Mouse (Mus musculus): ENCODE data around the gene Irgq.
"Not testable (repeated sequence)": the region's sequence is repeated elsewhere in the genome, so short reads cannot be mapped to it uniquely, and the experiment has no call there.

Irgq gene

DNA sequence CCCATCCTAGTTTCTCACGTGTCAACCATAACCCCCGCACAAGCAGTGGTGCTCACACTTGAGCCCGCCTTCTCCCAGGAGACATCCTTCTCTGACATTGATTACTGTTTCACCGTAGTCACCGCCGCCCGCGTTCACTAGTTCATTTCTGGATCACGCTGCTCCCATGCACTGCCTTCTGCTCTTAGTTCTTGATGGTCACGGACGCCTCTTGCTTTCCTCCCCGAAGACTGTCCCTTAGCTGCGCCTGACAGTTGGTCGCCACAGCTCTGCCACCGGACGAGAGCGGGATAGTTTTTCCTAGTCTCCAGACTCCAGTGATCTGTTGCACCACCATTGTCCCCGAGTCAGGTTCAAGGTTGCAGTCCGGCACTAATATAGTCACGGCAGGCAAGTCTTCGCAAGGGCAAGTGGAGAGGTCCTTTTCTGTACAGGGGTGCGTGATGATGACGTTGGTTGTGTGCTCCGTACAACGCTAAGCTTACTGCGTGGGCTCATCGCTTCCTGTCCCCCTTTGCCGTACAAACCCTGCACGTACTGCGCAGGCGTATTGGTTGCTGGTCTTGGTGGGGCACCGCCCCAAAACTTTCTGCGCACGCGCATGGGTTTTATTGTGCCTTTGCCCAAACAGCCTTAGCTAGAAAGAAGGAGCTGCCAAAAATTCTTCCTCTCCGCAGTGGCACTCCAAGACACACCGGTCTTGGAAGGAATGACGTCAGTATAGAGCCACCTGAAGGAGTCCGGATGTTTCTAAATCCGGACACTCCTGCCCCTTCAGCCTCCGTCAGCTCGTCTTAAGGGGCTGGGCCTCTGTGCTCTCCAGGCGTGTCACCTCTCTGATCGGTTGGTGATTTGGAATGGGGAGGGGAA, at the start of gene Irgq:
TSS of gene Irgq (plus strand) at position 628 of the 870 bp plus-strand sequence.
- peak; percentile 99 for DNase-seq

GRCm38 (mm10) chr7:24480986-24481473, 49.5 kb upstream of the Irgq start:
- DNase-seq: no peak

DNA sequence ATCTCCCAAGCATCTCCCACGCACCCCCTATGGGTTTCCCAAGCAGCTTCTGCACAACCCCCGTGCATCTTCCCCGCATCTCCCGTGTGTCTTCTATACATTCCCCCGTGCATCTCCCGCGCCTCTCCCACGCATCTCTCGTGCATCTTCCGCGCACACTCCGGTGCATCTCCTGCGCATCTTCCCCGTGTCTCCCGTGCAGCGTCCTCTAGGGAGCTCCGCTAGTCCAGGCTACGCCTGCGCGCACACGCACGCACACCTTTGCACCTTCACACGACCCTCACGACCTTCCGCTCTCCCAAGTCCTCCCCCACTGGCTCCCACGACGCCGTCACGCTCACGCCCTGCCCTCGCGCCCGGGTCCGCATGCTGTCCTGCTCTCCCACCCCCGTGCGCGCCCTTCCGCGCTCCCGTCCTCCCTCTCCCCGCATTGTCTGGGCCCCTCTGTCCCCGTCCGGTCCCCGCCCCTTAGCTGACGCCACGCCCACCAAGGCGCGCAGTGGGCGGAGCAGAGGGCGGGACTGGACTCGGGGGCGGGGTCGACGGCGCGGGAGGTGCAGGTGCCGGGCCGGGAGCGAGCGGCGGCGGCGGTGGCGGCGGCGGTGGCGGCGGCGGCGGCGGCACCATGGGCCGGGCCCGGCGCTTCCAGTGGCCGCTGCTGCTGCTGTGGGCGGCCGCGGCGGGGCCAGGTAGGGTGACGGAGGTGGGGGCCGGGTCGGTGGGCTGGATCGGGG, 48.8 kb upstream of the Irgq start, which contains the start of gene Cadm4:
TSS of gene Cadm4 (plus strand) at position 550 of the 734 bp plus-strand sequence.
- peak; percentile 91 for DNase-seq

DNA sequence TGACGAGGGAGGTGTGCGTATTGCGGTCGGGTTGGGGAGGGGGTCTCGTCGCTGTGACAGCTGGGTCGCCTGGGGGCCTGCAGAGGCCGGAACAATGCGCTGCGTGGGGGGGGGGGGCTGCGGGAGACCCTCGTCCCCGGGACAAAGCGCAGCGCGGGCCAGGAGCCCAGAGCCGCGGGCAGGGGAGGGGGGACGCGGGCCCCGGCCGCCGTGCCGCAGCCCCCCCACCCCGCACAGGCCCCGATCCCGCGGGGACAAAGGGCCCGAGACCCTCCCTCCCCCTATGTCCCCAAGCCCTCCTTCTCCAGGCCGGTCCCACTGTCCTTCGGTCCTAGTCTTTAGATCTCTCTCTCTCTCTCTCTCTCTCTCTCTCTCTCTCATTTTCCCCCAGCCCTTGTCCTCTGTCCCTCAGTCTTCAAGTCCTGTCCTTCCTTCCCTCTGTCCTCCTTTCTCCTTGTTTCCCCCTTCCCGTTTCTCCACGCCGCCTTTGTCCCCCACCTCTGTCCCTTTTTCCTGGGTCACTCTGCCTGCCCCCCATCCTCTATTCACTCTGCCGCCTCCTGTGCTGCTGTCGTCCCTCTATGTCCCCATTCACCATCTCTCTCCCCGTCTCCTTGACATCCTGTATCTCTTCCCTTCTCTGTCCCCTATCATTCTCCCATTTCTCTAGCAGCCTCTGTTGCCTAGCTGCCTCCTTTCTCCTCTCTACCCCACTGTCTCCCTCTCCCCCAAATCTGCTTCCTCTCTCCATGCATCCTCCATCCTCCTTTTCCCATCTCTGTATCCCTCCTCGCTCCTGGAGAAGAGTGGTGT, 48.1 kb upstream of the Irgq start:
- no peak for DNase-seq

GRCm38 (mm10) chr7:24483291-24483690, 47.2 kb upstream of the Irgq start:
- not testable (repeated sequence) for DNase-seq

DNA sequence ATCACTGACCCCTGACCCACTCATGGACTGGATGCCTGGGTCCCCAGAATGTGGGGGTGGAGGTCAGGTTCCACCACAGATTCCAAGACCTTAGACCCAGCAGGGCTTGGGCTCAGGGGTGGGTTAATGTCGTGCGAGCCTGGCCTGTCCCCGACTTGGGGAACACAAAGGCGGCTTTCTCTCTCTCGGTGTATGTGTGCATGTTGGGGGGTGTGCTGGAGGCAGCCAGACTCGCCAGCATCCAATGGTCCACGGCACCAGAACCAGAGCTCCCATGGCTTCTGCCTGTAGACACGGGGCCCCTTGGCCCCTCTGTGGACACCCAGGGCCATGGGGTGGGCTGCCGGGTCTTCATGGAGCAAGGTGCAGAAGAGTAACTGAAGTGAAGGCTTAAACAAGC, 45.0 kb upstream of the Irgq start:
- no peak for DNase-seq

DNA sequence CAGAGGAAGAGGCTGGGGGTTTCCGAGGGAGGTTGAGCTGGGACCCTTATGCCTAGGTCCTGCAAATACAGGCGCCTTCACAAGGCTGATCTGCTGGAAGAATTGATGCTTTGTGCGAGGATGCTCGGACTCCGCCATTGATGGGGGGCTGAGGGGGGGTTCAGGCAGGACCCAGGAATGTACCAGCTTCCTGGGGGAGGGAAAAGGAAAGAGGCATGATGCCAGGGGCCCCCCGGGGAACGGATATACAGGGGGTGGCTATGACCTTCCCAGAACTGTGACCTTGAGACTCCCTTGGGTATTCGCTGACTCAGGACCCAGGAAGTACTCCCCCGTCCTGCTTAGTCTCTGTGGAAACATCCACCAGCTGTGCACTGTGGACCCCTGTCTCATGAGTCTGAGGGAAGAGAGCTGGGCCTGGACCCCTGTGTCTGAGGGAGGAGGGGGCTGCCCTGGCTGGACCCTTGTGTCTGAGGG, 43.8 kb upstream of the Irgq start:
- no peak for DNase-seq

DNA sequence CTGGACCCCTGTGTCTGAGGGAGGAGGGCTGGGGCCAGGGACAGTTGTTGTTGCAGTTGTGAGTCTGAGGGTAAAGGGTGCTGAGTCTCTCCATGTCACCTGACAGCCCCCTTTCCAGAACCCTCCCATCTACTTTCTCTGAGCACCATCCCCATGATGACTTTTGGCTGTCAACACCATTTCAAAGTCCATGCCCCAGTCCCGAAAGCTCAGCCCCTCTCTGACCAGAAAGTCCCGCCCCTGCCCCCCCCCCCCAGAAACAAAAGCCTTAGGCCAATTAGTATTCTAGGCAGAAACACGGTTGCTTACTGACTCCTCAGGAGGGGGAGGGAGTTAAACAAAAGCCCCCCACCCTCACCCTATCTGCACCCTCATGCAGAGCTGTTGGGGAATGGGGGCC, 43.1 kb upstream of the Irgq start:
- DNase-seq: no peak

DNA sequence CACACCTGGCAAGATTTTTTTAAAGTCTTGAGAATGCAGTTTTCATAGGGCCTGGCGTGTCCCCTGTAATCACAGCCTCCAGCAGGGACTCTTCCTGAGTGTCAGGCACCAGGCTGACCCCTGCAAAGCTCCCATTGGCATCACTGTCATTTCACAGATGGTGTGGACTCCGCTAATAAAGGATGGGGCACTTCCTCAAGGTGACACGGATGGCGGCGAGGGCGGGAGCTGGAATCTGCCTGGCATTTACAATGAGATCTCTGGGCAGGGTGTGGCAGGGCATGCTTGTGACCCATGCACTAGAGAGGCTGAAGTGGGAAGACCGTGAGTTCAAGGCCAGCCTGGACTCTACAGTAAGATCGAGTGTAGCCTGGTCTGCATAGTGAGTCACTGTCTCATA, 42.2 kb upstream of the Irgq start:
- DNase-seq: no peak

DNA sequence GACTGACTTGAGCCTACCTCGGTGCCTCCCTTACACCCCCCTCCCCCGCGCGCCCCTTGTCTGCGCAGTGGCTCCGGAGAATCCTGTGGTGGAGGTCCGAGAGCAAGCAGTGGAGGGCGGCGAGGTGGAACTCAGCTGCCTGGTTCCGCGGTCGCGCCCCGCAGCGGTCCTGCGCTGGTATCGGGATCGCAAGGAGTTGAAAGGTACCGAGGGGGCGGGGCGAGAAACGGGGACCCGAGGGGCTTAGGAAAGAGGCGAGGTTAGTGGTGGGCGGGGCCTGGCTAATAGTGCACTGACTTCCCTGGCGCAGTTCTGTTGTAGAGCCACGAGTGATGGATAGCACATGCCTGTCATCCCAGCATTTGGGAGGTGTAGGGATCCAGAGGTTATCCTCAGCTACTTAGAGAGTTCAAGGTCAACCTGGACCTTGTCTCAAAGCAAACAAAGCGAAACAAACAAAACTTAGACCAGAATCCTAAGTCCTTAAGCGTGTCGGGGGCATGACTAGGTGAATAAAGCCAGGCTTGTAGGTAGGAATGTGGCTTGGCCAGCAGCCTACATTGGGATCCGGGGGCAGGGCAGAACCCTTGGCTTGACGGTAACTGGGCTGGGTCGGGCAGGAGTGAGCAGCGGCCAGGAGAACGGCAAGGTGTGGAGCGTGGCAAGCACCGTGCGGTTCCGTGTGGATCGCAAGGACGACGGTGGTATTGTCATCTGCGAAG, 30.5 kb upstream of the Irgq start:
- DNase-seq: peak; percentile 46

GRCm38 (mm10) chr7:24500929-24501328, 29.6 kb upstream of the Irgq start:
- peak; percentile 34 for DNase-seq

GRCm38 (mm10) chr7:24501492-24501891, 29.0 kb upstream of the Irgq start:
- DNase-seq: peak; percentile 29

- no peak for DNase-seq
Measured at GRCm38 (mm10) chr7:24504004-24504403, 26.5 kb upstream of the Irgq start.

DNA sequence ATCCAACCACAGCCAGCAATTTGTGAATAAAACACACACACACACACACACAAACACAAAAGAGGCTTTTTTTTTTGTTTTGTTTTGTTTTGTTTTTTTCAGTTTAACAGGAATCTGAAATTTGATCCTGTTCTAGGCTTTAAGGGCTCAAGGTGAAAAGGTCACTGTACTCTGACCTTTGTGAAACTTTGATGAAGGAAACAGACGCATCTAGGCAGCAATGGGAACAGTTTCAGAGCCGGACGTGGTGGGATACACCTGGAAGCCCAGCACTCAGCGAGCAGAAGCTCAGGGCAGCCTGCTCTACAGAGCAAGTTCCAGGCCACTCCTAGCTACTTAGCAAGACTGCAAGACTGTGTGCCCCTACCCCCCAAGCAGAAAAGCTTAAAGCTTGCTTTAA, 25.6 kb upstream of the Irgq start:
- no peak for DNase-seq

DNA sequence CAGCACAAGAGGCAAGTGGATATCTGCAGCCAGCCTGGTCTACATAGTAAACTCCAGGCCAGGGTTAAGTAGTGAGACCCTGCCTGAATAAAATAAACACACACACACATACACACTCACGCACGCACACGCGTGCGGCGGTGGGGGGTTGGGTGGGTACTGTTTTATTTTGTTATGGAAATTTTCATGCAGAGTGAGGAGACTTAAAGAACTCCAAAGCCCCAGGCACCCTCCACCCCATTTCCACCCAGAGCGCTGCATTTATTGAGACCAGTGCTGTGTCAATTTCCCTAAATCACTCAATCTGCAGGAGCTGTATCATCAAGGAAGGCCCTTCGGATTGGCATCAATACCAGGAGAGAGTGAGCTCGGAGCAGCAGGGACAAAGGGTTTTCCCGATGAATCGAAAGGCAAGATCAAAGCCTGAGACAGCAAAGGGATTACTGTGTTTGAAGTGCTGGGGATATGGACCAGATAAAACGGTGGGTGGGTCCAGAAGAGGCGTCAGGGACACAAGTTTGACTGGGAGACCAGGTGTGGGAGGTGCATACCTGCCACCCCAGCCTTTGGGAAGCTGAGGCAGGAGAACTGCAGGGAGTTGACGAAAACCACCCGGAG, 24.9 kb upstream of the Irgq start:
- DNase-seq: no peak

DNA sequence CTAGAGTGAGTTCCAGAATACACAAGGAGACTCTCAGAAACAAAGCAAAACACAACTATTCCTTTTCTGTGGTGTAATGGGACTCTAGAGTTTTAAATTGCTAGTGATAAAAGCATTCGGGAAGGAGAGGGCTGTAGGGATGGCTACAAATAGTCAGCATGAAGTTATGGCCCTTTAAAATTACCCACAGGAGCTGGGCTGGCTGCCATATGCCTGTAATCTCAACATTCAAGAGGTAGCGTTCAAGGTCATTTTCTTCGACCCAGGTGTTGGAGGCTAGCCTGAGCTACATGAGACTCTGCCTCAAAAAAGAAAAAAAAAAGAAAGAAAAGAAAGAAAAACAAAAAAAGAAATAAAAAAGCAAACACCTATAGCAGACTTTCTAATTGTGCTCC, 24.4 kb upstream of the Irgq start:
- DNase-seq: peak; percentile 23

DNA sequence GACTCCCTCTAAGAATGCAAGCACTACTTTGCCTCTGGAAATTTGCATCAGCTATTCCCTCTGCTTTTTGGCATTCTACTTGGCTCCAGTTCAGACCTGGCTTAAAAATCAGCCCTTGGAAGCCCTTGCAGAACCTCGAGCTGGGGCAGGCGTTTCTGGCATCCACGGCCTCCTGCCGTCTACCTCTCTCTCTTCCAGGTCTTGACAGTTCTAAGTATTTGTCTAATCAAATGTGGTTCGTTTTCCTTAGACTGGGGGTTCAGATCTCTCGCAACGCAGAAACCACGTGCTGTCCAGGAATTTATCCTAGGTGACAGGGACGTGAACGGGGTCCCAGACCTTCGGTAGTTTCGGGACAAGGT, 24.0 kb upstream of the Irgq start:
- peak; percentile 72 for DNase-seq

- peak; percentile 91 for DNase-seq
Measured at GRCm38 (mm10) chr7:24506838-24507725, 23.4 kb upstream of the Irgq start, which contains the start of gene Zfp428. TSS of gene Zfp428 (plus strand) at chr7:24507006.

DNA sequence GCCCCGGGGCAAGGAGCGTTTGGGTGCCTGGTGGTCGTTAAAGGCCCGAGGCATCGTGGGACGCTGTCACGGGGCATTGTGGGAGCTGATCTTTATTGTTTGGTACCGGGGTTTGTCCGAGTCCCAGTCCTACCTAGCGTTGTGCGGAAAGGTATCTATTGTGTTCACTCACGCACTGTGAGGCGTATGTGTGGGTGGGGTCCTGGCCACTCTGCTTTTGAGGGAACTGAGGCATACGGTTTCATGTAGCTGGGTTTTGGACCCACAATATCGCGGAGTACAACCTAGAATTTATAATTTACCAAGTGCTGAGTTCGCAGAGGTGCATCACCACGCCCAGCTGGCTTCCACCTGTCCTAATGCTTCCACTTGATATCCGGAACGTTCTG, 22.8 kb upstream of the Irgq start:
- no peak for DNase-seq

GRCm38 (mm10) chr7:24512355-24512754, 18.1 kb upstream of the Irgq start, which contains the start of gene AC161166.1:
TSS of gene AC161166.1 (minus strand) at chr7:24512455.
- DNase-seq: no peak

GRCm38 (mm10) chr7:24516319-24516718, 14.2 kb upstream of the Irgq start:
- DNase-seq: not testable (repeated sequence)
